ENCODE assay signal across 8 mouse cellular contexts in the genomic region with DNA sequence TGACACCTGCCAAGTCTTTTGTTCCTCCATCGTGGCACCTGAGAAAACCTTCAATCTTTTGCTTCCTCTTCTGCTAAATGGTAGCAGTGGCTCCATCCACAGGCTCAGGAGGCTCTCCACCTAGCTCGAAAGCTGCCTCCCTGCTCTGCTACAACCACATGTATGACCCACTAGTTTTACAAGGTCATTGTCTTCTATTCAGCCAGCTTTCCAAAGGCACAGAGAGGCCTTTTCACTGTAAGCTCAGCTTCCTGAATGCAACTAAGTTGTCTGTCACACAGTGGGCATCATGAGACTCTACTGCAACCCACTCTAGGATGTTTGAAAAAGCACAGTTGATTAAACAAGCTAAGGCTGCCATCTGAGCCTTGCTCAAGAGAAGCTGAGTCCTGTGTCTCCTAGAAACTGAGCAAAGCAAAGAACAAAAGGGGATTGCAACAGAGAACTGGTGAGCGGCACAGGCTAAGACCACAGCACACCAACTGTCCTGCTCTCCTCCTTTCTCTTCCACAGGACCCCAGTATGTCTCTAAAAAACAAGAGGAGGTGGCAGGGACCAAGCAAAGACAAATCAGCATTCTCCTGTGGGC. TPM values are rescaled to one million over a fixed set of nuclear protein-coding genes. Genes with fewer than 3 reads are reported as not detected.
DNase-seq lines count a peak whose midpoint lies in the region; ATAC-seq lines count a peak whose summit lies in the region.
"Not testable (repeated sequence)": the region's sequence is repeated elsewhere in the genome, so short reads cannot be mapped to it uniquely, and the experiment has no call there.

No protein-coding gene starts in this region.

- ATAC-seq in forebrain, embryonic 13.5 days: peak; percentile 38
- peak; percentile 50 for ATAC-seq in heart, embryonic 14.5 days (ENCODE audit: insufficient number of reproducible peaks, insufficient read depth, low FRiP score, low read depth)
- ATAC-seq in neutrophil, adult 5-6 weeks (ENCODE audit: extremely low read depth, insufficient number of reproducible peaks, low FRiP score, poor library complexity, severe bottlenecking): peak; percentile 28

- H3K4me1 ChIP-seq in forebrain, embryonic 13.5 days; heart, embryonic 14.5 days (ENCODE audit: control insufficient read depth in 2 of 2, insufficient read depth in 2 of 2, low read length in 2 of 2): not testable (repeated sequence)

- H3K36me3 ChIP-seq in forebrain, embryonic 13.5 days (ENCODE audit: poor library complexity, severe bottlenecking): peaks cover 13% of the 10 kb centered on the region
- H3K36me3 ChIP-seq in heart, embryonic 14.5 days (ENCODE audit: control insufficient read depth, insufficient read depth, low read length): not testable (repeated sequence)

- not testable (repeated sequence) for H3K9ac ChIP-seq in forebrain, embryonic 13.5 days; heart, embryonic 14.5 days (ENCODE audit: low read length)

- H3K4me3 ChIP-seq in forebrain, embryonic 13.5 days; heart, embryonic 14.5 days (ENCODE audit: control insufficient read depth in 1 of 2, insufficient read depth in 1 of 2, low read depth in 1 of 2, low read length in 2 of 2): not testable (repeated sequence)

- DNase-seq in adrenal gland, adult (ENCODE audit: inconsistent age in 2 of 2, low spot score in 1 of 2): peak; percentile 91 to 99
- peak; percentile 90 for DNase-seq in kidney, adult 18-20 months
- DNase-seq in left cerebral cortex, adult 9 months (ENCODE audit: low spot score in 2 of 2): peak; percentile 96 to 100
- peak; percentile 70 for DNase-seq in lung, postnatal 10 days
- peak; percentile 43 to 58 for DNase-seq in thymus, postnatal 10 days (ENCODE audit: low spot score in 2 of 2)

- not testable (repeated sequence) for H3K27me3 ChIP-seq in forebrain, embryonic 13.5 days; heart, embryonic 14.5 days (ENCODE audit: control insufficient read depth, insufficient read depth, low read length)

- not testable (repeated sequence) for H3K9me3 ChIP-seq in forebrain, embryonic 13.5 days (replicated peaks); heart, embryonic 14.5 days (ENCODE audit: control insufficient read depth, low read length)

- H3K27ac ChIP-seq in forebrain, embryonic 13.5 days; heart, embryonic 14.5 days (replicated peaks in 1 of 2; ENCODE audit: control insufficient read depth in 1 of 2, insufficient read depth in 1 of 2, low read depth in 2 of 2, low read length in 2 of 2): not testable (repeated sequence)

- H3K4me2 ChIP-seq in forebrain, embryonic 13.5 days; heart, embryonic 14.5 days (ENCODE audit: low read length): not testable (repeated sequence)

- WGBS in forebrain, embryonic 13.5 days: 71% methylated on average over 3 of the region's 3 CpGs
- 80% methylated on average over 2 of the region's 3 CpGs for WGBS in heart, embryonic 14.5 days

RNA-seq across cellular contexts. Expression of a gene that starts 33.2 kb away (rescaled TPM):
- polyA plus RNA-seq in forebrain, embryonic 13.5 days (2015; fragmentation: Nextera tagmentation; extraction: Ambion mirVana): 15.7 and 18.2 TPM in 2 replicates
- 16.2 and 16.8 TPM in 2 replicates for polyA plus RNA-seq in heart, embryonic 14.5 days (2014; fragmentation: Nextera tagmentation; extraction: Ambion mirVana)
- 86.3 and 88.1 TPM in 2 replicates for total RNA-seq in neutrophil, adult 5-6 weeks (2017)
